In the genomic region with DNA sequence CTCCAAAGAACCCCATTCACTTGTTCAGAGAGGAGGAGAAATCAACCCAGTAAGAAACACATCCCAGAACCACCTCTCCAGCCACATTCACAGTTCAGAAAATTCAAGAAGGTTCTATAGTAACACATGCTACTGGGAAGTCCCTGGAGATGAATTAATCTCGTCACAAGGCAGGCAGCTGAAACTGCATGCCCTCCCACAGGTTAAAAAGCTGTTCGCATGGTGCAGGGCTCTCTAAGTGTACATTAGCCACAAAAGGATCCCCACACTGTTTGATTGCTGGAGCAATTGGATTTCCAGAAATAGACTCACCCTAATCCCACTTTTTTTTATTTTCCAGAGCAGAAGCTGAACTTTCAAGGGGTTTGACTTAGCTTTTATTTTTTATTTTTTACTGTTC, we compare ENCODE assay signal across 16 mouse cellular contexts.
"Had no signal": no experiment of that assay in that cellular context is flagged by ENCODE, and none has a peak within 500 bp of the region (broad histone marks: within the 10 kb centered on the region; RNA-seq: fewer than 3 reads in every experiment).

No protein-coding gene starts in this region.

- H3K9me3 ChIP-seq: limb, embryonic 12.5 days; lung, embryonic 15.5 days; neural tube, embryonic 12.5 days; stomach, embryonic 15.5 days had no signal

- H3K36me3 ChIP-seq: limb, embryonic 12.5 days; liver, embryonic 13.5 days; lung, embryonic 15.5 days; neural tube, embryonic 12.5 days; stomach, embryonic 15.5 days had no signal

- H3K4me2 ChIP-seq: limb, embryonic 12.5 days; liver, embryonic 13.5 days; lung, embryonic 15.5 days; neural tube, embryonic 12.5 days; stomach, embryonic 15.5 days had no signal

- H3K9ac ChIP-seq: limb, embryonic 12.5 days; liver, embryonic 13.5 days; liver, postnatal 0 days; lung, embryonic 15.5 days; neural tube, embryonic 12.5 days; stomach, embryonic 15.5 days had no signal

- H3K4me1 ChIP-seq: limb, embryonic 12.5 days; liver, embryonic 13.5 days; lung, embryonic 15.5 days; megakaryocyte, embryonic 14.5 days; neural tube, embryonic 12.5 days; stomach, embryonic 15.5 days had no signal

- DNase-seq: kidney, adult 11 months; kidney, adult 9 months; kidney, postnatal 36 days; liver; liver, embryonic 13.5 days; liver, postnatal 0 days; lung, postnatal 14 days; thymus, adult 2 months; thymus, postnatal 25 days had no signal

- H3K27me3 ChIP-seq: limb, embryonic 12.5 days; liver, embryonic 13.5 days; lung, embryonic 15.5 days; megakaryocyte, embryonic 14.5 days; neural tube, embryonic 12.5 days; stomach, embryonic 15.5 days had no signal

- H3K27ac ChIP-seq: kidney, postnatal 0 days; limb, embryonic 12.5 days; liver, embryonic 13.5 days; lung, embryonic 15.5 days; macrophage; neural tube, embryonic 12.5 days; stomach, embryonic 15.5 days had no signal

- ATAC-seq: liver, postnatal 0 days had no signal

- H3K4me3 ChIP-seq: limb, embryonic 12.5 days; liver, embryonic 13.5 days; lung, embryonic 15.5 days; megakaryocyte, embryonic 14.5 days; neural tube, embryonic 12.5 days; stomach, embryonic 15.5 days had no signal
